Mouse (Mus musculus): ENCODE results near the gene Klc2.
A peak's percentile ranks its signal among the peaks of the same experiment; 100 is the strongest.

The Klc2 gene

DNA sequence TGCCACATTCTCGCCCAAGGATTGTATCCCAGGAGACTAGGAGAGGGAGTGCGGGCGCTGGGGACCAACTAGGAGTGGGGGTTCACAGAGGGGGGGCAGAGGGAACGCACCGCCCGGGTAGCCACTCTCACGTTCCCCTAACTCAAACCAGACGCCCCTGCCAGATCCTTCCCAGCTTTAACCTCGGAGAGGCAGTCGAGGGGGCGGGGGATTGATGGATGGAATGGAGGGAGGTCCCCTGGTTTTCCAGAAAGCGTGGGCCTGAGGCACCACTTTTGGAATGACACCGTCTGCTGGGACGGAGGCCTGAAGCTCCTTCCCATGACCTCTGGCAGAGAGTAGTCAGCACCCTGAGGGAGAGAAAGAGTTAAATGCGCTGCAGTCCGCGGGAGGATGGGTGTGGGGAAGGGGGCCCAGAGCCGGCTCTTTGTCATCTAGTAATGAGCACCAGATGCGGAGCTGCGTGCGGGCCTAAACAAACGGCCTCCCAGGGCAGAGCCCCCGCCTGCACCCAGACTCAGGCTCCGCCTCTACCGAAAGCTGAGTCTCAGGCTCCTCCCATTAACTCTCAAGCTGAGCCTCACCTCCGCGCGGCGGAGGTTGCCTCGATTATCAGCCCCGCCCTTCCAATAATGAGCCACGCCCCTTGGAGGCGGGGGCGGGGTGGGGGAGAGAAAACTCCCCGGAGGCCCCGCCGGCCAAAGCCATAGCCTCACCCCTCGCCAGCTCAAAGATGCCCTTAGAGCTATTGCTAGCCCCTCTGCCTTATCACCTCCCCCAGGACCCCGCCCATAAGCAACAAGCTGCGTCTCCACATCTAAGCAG, 46.6 kb downstream of the Klc2 start:
- DNase-seq = peak; percentile 87

- DNase-seq = no peak
These were observed 47.3 kb downstream of the Klc2 start for GRCm38 (mm10) chr19:5071077-5071476.

GRCm38 (mm10) chr19:5069978-5070377, 48.4 kb downstream of the Klc2 start:
- DNase-seq = no peak

GRCm38 (mm10) chr19:5069486-5069885, 48.9 kb downstream of the Klc2 start:
- no peak for DNase-seq

GRCm38 (mm10) chr19:5068570-5069234, 49.7 kb downstream of the Klc2 start:
- DNase-seq = peak; percentile 62

DNA sequence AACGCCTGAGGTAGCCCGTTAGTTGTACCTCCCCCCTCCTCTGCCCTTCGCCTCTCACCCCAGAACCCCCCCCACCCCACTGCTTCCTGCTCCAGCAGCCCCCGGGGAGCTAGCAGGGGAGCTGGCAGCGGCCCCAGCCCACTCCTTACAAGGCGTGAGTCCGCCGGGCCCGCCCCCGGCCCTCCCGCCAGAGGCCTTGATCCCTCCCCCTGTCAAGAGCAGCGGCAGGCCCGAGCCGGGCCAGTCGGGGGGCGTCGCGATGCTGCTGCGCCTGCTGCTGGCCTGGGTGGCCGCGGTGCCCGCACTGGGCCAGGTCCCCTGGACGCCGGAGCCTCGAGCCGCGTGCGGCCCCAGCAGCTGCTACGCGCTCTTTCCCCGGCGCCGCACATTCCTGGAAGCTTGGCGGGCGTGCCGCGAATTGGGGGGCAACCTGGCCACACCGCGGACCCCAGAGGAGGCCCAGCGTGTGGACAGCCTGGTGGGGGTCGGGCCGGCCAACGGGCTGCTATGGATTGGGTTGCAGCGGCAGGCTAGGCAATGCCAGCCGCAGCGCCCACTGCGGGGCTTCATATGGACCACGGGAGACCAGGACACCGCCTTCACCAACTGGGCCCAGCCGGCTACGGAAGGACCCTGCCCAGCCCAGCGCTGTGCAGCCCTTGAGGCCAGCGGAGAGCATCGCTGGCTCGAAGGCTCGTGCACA, 50.3 kb downstream of the Klc2 start, which contains the start of gene Cd248:
Gene Cd248 (plus strand): TSS at position 212 of the 703 bp plus-strand sequence.
- DNase-seq = peak; percentile 92

DNA sequence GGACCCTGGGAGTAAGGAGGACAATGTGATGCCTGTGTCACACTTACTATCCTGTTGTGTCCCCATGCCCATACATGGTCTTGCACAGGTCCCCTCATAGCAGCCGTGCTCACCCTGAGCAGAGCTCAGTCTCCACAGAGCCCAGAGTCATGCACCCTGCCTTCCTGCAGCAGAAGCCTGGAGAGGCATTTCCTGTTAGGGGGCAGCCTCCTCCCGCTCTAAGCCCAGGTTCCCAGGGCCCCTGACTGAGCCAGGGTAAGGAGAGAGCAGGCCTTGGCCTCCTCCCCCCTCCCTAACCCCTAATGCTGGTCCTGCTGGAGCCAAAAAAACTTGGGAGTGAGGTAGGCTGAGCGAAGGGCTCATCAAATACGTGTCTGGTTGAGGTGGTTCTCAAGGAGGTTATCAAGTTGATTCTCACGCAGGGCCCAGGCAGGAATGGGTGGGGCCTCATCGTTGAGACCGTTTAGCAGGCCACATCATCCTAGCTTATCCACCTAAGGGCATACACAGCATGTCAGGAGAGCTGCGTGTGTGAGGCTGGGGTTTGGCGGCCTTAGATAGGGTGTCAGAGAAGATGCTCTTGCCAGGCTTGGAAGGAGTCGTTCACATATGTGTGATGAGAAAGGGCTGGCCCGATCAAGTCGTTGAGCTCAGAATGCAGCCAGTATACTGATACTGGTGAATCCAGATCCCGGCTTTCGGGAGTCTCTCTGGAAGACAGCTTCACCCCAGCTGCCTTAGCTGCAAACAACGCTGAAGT, 51.1 kb downstream of the Klc2 start:
- no peak for DNase-seq

DNA sequence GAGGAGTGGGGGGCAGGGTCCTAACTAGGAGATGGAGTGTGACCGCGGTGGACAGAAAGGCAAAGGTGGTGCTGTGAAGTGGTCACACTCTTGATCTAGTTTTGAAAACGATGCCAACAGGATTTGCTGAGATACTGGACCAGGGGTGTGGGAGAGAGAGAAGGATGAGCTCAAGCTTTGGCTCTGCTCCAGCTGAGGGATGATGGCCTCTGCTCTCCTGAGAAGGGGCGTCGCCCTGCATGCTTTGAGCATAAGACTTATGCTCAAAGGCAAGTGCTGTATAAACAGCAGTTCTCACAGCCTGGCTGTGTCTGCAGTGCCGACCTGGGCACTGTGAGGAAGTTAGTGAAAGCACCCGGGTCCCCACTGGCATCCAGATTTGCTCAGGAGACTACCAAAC, 53.3 kb downstream of the Klc2 start:
- no peak for DNase-seq

- no peak for DNase-seq
These were observed 55.9 kb downstream of the Klc2 start for GRCm38 (mm10) chr19:5062446-5062845.

DNA sequence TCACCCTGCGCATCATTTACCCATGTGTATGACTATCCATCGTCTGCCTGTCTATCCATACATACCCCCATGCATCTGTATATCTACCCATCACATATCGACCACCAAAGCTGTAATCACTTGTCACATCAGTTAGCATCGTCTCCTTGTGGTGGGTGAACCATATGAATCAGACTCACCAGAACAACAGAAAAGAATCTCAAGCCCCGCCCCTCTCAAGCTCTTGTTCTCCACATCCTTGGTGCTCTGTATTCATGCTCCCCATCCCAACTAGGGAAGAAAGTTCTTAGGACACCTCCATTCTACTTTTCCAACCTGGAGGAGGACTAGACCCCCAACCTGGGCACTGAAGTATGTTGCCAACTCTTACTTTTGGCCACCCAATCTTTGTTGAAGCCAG, 56.3 kb downstream of the Klc2 start:
- DNase-seq = no peak

DNA sequence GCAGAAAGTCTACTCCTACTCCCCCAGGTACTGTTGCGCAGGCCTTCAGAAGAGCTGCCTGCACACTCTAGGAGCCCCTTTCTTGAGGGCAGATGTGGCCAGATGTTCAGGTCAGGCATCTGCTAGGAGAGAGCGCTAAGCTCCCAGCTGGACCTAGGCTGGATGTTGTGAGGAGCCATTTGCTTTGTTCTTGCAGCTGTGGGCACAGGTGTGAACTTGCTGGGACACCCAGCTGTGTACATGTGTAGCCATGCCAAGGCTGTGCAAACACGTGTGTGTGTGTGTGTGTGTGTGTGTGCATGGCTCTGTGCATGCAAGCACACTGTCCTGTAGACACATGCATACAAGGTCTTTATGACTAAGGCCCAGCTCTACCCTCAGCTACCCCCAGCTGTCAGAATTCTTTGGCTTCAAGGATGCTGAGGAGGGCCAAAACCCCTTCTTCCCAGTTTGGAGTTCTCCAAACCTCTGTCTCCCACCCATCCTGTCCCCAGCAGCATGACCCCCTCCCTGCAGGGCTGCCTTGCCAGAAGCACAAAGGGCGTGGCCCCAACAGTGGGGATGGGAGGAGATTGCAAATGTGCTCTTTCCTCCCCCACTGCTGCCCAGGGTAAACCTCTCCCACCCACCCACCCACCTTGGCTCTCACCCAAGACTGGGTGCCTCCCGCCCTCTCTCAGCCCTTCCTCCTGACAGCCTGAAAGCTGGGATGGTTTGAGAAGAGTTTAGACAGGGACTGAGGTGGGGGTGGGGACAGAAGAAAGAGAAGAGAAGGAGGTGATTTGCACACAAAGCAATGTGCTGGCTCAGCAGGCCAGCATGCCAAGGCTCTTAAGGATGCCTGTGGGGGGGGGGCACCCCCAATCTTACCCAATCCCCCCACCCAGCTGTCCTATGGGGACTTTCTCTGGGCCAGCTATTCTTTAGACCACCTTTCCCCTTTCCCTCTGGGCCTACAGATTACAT, 57.7 kb downstream of the Klc2 start:
- peak; percentile 50 for DNase-seq

- peak; percentile 55 for DNase-seq
These were observed 59.3 kb downstream of the Klc2 start for GRCm38 (mm10) chr19:5058801-5059771.

GRCm38 (mm10) chr19:5057876-5058775, 60.2 kb downstream of the Klc2 start:
- DNase-seq = no peak

Measured in kidney, postnatal 10 days (tissue).